Mouse (Mus musculus): ENCODE results near the gene Ece1.
A peak's percentile ranks its signal among the peaks of the same experiment; 100 is the strongest.

The Ece1 gene

DNA sequence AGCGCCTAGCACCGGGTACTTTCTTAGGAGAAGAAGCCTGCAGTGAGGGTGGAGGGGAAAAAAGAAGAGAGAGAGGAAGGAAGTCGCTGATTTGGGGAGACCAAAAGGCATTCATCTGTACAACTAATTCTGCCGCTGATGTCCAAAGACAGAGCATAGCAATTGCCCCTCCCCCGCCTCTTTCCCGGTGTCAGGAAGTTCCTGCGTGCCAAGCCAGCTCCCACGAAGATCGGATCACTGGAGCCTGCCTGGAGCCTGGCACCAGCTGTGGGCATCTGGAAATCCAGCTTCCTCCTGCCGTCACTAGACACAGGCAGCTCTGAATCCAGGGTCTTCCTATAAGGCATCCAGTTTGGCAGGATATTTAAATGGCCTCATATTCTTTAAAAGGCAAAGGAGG lies 122.2 kb downstream of the Ece1 start:
- no peak for DNase-seq (ENCODE audit: low spot score)

DNA sequence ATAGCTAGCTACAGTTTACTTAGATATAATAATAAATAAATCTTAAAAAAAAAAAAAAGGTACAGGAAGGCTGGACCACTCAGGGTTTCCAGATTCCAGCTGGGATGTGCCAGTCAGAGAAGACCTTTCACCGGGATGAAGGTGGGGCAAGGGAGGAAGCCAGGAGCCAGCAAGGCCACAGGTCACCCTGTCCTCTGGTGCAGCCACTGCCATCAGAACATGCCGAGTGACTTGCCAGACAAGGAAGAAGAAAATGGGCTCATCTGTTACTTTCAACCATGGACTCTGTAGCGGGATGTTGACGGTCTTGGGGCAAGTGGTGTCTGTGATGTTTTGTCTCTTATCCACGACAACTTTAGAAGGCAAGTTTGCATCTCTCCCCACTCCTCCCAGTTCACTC lies 122.7 kb downstream of the Ece1 start:
- DNase-seq (ENCODE audit: low spot score): no peak

DNA sequence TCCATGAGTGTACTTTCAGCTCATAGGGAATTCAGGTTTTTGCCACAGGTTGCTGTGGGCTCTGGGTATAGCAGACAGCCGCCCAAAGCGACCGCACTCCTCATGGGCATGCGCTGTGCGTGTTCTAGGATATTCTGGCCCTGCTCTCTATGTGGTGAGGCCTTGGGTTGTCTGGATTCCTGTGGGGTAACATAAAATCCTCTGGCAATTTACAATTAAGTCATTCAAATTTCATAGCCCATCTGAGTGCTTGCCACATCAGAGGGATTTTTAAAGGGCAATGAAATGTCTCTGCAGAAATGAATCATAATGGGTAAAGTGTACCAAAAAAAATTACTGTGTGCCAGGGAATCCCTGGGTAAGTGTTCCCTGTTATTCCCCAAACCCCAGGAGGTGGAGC lies 127.4 kb downstream of the Ece1 start:
- no peak for DNase-seq (ENCODE audit: low spot score)

DNA sequence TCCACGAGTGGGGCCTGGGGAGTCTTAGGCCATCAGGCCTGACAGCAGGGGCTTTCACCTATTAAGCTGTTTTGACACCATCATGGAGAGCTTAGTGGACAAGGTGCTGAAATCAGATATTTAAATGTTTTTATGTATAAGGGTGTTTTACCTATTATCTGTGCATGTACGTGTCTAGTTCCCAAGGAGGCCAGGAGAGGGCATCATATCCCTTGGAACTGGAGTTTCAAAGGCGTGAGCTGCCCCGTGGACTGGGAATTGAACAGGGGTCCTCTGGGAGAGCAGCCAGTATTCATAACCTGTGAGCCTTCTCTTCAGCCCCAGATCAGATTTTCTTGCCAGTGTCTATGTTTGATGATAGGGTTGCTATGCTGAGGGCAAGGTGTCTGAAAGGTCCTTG lies 128.4 kb downstream of the Ece1 start:
- no peak for DNase-seq (ENCODE audit: low spot score)

DNA sequence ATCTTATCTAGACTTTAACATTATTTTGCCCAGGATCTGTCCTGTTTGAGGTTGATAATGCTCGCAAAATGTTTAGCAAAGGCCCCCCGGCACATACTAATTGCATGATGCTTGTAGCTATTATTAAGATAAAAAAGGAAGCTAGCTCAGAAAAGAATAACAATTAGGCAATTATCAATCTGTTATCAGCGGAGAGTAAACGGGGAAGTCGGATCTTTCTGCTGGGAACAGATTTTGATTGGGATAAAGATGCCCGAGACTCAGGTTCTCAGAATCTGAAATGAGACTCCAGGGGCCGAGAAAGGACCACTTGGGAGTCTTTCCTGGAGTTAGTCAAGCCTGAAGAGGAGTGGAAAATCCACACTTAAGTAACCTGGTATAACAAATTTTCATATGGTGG lies 129.2 kb downstream of the Ece1 start:
- no peak for DNase-seq (ENCODE audit: low spot score)

DNA sequence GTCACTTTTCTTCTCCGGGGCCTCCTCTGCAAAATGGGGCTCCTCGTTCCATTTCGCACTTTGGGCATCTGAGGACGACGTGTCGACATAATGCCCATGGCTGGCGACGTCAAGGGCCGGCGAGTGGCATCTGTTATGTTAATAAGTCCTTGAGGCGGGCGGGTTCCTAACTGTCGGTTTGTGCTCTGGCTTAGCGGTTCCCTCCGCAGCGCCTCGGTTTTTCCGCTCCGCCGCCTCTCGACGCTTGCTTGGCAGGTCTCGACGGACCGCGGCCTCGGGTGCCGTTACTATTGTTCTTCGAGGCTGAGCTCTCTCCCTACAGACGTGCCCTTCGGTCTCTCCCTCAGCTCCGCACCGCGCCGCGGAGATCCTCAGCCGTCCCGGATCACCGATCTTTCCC lies 130.9 kb downstream of the Ece1 start, which contains the start of gene Eif4g3:
TSS of gene Eif4g3 (plus strand) at position 133 of the 400 bp plus-strand sequence.
- no peak for DNase-seq (ENCODE audit: low spot score)

DNA sequence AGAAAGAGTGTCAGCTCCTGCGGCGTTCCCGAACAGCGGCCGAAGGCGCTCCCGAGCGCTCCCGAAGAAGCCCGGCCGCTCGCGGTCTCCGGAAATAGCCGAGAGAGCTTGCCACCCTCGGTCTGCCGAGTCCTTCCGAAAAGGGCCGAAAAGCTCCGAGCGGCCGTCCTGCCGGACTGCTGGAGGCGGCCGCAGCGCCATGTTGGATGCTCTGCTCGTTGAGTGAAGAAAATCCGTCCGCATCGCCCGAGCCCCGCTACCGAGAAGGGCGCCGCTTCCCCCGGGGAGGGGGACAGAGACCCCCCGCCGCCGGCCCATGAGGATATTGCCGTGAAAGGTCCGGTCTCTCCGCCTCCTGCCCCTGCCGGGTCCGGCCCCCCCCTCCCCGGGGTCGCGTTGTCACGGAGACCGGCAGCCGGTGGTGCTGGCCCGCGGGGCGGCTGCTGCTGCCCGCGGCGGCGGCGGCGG lies 131.3 kb downstream of the Ece1 start:
- peak; percentile 99 for DNase-seq (ENCODE audit: low spot score)

DNA sequence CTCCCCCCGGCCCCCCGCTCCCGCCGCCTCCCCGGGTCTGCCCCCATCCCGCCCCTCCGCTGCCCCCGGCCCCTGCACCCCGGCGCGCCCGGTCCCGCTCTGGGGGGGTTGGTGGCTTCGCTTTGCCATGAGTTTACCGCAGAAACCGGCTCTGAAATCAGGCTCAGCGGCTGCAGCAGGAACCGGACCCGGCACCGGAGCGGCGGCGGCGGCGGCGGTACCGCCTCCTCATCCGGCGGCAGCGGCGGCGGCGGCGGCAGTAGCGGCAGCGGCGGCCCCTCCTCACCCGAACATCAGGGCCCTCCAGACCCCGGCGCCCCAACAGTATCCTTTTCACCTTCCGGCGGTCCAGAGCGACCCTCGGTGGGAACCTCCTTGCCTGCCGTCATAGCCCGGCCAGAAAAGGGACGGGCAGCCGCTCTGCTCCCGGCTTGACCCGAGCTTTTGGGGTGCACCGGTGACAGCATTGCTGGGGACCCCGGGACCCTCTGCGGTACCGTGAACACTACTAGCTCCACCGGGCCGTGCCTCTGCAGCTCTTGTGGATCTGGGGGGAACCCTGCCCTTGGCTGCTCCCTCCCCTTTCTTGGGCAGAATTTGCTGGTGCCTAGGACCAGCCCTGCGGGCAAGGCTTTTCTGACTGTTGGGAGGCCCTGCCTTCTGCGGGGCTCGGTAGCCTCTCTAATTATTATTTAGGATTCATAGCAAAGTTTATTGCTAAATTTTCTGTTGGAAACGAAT lies 132.0 kb downstream of the Ece1 start:
- peak; percentile 28 for DNase-seq (ENCODE audit: low spot score)

DNA sequence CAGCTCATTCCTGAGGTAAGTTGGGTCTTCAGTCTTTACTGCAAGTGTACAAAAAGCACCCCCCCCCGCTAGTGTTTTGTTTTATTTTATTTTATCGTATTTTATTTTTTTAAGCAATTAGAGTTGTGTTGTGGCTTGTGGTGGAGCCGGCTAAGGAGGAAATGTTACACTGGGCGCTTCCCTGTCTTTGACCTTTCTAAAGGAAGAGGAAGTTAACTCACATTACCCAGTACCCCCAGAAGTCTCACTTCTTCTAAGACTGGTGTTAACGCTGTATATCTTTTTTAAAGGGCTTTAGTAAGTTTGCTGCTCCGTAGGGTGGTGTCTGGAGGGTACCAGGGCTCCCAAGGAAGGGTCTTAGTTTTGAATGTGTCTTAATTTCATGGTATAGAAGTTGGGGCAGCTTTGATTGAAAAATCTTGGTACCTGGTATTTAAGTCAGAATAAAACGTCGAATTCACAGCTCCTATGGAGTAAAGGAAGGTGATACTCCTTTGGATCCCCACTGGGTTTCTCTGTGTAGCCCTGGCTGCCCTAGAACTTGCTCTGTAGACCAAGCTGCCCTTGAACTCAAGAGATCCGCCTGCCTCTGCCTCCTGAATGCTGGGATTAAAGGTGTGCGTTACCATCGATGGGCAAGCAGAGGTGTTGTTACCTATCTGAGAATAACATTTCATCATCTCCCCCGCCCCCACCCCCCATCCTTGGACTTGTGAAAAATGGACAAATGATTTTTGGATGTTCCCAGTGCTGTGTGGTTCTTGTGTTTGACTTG lies 132.7 kb downstream of the Ece1 start:
- DNase-seq (ENCODE audit: low spot score): no peak

DNA sequence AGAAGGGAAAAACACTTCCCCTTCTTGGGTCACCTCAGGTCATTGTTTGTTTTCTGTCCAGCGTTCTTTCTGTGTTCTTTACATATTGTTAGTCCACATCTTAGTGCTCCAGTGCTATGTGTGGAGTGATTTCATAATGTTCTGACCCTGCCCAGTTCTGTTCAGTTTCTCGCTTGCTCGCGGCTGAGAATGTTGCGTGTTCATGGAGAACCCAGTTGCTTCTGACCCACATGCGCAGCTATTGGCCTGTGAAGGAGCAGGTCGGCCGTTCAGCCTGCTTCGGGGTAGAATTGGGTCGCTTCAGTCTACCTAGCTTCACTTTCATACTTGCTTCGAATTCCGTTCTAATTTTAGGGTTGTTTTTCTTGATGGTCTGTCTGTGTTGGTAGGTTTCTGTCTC lies 133.4 kb downstream of the Ece1 start:
- no peak for DNase-seq (ENCODE audit: low spot score)

DNA sequence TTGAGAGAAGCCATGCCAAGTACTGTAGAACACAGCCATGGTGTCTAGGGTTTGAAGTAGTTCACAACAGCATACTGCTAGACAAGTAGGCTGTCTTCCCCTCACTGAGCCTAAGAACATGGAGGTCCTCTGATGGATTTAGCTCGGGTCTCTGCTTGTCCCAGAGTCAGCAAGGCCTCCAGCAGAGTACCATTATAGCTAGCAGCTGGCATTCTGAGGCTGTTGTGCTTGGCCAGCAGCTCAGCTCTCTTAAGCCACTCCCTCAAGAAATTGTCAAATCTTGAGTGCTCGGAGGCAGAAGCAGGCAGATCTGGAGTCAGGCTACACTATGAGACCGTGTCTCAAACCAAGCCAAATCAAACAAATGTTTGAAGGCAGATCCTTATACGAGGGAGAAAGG lies 136.2 kb downstream of the Ece1 start:
- no peak for DNase-seq (ENCODE audit: low spot score)

DNA sequence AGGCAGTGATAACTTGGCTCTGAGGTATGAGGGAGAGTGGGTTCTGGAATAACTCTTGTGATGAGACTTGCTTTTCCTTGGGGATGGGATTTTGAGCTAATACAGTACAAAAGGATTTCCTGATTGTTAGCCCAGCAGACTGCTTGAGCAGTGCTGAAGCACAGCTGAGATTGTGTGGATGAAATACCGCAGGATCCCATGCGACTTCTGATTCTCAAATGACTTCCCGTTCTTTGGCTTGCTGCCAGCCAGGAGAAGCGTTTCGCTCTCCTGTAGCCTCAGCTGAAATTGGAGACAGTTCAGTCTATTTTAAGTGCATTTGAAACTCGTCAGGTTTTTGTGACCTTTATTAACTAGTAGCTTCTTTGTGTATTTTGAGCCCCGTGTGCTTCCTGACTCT lies 138.6 kb downstream of the Ece1 start:
- DNase-seq (ENCODE audit: low spot score): no peak

DNA sequence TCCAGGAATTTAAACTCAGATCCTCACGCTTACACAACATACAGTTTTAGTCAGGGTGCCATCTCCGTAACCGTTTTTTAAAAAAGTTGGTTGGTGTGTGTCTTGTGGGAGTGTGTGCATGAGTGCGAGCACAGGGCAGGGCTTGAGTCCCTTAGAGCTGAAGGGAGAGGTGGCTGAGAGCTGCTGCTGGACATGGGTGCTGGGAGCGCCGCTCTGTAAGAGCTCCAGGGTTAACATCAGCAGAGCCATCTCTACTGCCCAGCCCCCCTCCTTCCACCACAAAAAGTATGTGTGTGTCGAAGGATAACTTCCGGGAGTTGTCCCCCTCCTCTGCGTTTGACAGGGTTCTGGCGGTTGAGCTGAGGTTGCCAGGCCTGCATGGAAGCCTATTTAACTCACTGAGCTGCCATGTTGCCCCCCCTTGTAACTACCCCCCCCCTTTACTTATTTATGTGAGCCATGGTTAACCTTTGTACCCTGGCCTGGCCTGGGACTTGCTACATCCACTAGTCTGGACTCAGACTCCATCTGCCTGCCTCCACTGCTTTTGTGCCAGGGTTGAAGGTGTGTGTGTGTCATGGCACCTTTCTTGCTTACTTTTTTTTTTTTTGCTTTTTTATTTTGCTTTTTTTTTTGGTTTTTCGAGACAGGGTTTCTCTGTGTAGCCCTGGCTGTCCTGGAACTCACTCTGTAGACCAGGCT lies 142.0 kb downstream of the Ece1 start:
- no peak for DNase-seq (ENCODE audit: low spot score)

DNA sequence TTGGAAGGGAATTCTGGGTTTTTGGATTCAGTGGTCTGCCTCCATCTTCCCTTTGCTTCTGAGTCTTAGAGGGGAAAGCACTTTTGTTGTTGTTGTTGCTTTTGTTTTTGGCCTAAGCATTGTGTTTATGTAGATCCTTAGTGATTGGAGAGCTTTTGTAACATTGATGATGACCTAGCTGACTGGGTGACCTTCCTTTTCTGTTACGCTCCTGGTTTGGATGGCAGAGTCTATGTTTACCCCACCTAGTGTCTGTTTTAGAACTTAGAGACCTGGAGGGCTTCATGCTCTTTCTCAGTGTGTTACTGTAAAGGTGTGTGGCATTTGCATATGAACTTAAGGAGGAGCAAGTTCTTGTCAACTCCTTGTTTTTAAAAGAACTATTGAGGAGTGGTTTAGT lies 143.7 kb downstream of the Ece1 start:
- DNase-seq (ENCODE audit: low spot score): no peak

DNA sequence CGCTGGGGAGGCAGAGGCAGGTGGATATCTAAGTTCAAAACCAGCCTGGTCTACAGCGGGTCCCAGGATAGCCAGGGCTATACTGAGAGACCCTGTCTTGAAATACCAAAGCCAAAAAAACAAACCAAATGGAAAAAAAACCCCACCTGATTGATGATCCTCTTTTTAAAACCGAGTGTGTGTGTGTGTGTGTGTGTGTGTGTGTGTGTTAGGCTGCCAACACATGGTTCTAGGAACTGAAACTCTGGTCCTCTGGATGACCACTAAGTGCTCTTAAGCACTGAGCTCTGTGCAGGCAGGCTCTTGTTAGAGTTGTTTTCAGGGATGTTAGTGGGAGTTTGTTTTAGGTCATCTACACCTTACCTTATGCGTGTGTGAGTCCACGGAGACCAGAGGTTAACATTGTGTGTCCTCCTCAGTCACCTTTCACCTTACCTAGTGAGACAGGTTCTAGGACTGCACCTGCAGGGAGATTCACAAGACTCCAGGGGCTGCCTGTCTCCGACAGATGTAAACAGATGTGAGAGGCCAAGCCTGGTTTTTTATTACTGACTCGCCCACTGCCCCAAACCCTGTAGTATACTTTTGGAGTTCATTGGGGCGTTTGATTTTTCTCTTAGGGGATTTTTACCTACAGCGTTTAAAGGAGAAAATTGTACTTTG lies 145.0 kb downstream of the Ece1 start:
- no peak for DNase-seq (ENCODE audit: low spot score)

DNA sequence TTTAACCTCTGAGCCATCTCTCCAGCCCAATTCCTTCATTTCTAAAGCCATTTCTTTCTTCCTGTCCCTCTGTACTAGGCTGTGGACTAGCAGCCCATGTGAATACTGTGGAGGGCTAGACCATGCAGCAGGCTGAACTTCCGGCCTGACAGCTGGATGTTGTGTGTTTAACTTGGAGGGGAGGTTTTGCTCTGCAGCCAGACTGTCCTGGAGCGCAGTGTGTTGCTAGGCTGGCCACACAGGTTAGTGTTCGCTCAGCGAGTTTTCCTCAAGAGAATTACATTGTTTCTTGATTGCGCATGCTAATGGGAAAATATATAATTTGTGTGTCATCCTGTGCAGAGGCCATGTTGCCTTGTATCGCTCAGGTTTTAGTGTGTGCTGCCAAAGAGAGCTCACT lies 146.6 kb downstream of the Ece1 start:
- DNase-seq (ENCODE audit: low spot score): no peak

DNA sequence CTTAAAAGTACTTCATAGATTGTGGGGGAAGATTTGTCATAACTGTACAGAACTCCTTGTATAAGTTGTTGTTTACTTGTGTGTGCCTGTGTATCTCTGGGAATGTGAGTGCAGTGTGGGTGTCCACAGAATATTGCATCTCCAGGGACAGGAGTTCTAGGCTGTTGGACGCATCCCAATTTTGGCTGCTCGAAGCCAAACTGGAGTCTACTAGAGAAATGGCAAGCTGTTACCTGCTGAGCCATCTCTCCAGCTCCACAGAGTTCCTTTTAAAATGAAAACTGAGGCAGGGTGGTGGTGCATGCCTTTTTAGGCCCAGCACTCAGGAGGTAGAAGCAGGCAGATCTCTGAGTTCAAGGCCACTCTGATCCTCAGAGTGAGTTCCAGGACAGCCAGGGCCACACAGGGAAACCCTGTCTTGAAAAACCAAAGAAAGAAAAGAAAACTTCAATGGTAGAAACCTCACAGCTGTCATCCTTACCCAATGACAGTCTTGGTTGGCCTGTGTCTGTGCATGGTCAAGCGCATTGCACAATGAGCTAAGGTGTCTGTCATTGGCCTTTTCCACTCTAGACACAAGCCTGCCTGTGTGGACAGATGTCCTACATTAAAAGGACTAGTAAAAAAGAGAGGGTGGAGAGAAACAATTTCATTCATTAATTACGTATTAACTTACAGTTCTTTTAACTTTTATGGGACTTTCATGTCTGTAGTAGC lies 147.9 kb downstream of the Ece1 start:
- DNase-seq (ENCODE audit: low spot score): no peak

DNA sequence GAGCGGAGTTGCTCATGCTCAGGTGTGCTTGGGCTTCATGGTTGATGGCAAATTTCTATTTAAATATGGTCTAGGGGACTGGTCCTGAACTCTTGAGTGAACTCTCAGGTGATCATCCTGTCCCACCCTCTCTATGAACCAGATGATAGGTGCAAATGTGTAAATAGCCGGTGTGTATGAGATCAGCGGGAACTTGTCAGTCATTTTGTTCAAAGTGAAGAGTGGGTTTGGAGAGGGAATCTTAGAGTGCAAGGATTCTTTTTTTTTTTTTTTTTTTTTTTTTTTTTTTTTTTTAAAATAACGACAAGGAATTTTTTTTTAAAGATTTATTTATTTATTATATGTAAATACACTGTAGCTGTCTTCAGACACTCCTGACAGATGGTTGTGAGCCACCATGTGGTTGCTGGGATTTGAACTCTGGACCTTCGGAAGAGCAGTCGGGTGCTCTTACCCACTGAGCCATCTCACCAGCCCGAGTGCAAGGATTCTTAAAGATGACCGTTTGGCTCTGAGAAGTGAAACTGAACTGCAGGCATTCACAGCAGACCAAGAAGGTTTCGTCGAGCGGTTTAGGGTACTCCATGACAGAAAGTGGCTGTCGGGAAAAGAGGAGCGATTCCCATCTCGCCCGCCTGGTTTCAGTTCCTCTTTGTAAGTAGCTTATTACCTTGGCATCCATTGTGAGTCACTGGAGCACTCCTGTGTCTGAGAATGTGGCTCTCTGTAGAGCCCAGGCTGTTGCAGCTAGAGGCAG lies 151.9 kb downstream of the Ece1 start:
- no peak for DNase-seq (ENCODE audit: low spot score)
